Mouse (Mus musculus) MEL (cell line): Measurements from ENCODE around the gene Sec24a.

ENCODE experiments used
- BHLHE40 ChIP-seq: IDR thresholded peaks from 2 replicates; pipeline ENCODE4 v1.6.1; 2012; ENCODE audit warnings: low read depth, mild to moderate bottlenecking, inconsistent platforms, low read length, improper control_type of control experiment, borderline replicate concordance
- CHD2 ChIP-seq: IDR thresholded peaks from 2 replicates; pipeline ENCODE4 v1.6.1; 2011; ENCODE audit warnings: low read length, improper control_type of control experiment
- CTCF ChIP-seq, 3 experiments: IDR thresholded peaks in 2 of 3; conservative IDR thresholded peaks in 1 of 3; 2 replicates each; pipeline ENCODE4 v1.5.1; 2011 to 2012; ENCODE audit warnings: low read length in 3 of 3, low read depth in 2 of 3, mild to moderate bottlenecking in 2 of 3, improper control_type of control experiment in 1 of 3, inconsistent platforms in 1 of 3, mixed read lengths in 1 of 3, moderate library complexity in 1 of 3; ENCODE audit not compliant: control insufficient read depth in 1 of 3, insufficient read depth in 1 of 3, poor library complexity in 1 of 3, severe bottlenecking in 1 of 3
- EP300 ChIP-seq, 2 experiments: IDR thresholded peaks; 2 replicates each; pipeline ENCODE4 v1.6.1; 2011; ENCODE audit warnings: improper control_type of control experiment in 2 of 2, low read length in 2 of 2, low read depth in 1 of 2, mild to moderate bottlenecking in 1 of 2
- GATA1 ChIP-seq: IDR thresholded peaks from 2 replicates; pipeline ENCODE4 v1.6.1; 2011; ENCODE audit warnings: low read depth, low read length, improper control_type of control experiment
- JUND ChIP-seq: IDR thresholded peaks from 2 replicates; pipeline ENCODE4 v1.6.1; 2011; ENCODE audit warnings: low read depth, mild to moderate bottlenecking, improper control_type of control experiment, low read length
- KAT2A ChIP-seq: conservative IDR thresholded peaks from 2 replicates; pipeline ENCODE4 v1.6.1; 2012; ENCODE audit warnings: low read depth, low read length, improper control_type of control experiment, inconsistent platforms
- NELFE ChIP-seq: IDR thresholded peaks from 2 replicates; pipeline ENCODE4 v1.6.1; 2011; ENCODE audit warnings: low read depth, low read length, improper control_type of control experiment
- POLR2A ChIP-seq, 2 experiments: IDR thresholded peaks; 2 replicates each; pipeline ENCODE4 v1.6.1; 2011 to 2012; ENCODE audit warnings: low read length in 2 of 2, mild to moderate bottlenecking in 2 of 2, control low read depth in 1 of 2, improper control_type of control experiment in 1 of 2, low read depth in 1 of 2, moderate library complexity in 1 of 2; ENCODE audit not compliant: control insufficient read depth in 1 of 2, insufficient read depth in 1 of 2, poor library complexity in 1 of 2
- POLR2AphosphoS2 ChIP-seq: IDR thresholded peaks from 2 replicates; pipeline ENCODE4 v1.6.1; 2011; ENCODE audit warnings: low read length, improper control_type of control experiment
- SIN3A ChIP-seq: IDR thresholded peaks from 2 replicates; pipeline ENCODE4 v1.6.1; 2012; ENCODE audit warnings: low read length, improper control_type of control experiment, inconsistent platforms
- TBP ChIP-seq: IDR thresholded peaks from 2 replicates; pipeline ENCODE4 v1.8.0; 2011; ENCODE audit warnings: low read depth, low read length, improper control_type of control experiment
- UBTF ChIP-seq: IDR thresholded peaks from 2 replicates; pipeline ENCODE4 v1.6.1; 2012; ENCODE audit warnings: low read depth, mild to moderate bottlenecking, inconsistent platforms, low read length, improper control_type of control experiment, moderate library complexity, borderline replicate concordance; ENCODE audit not compliant: insufficient read depth

GRCm38 (mm10) chr11:51679466-51679865 lies 84.0 kb downstream of the Sec24a start:
- TF ChIP-seq CTCF (IDR thresholded peaks at IDR 0.05 in 2 of 3, conservative IDR thresholded peaks at IDR 0.05 in 1 of 3; ENCODE audit: control insufficient read depth in 1 of 3, insufficient read depth in 1 of 3, low read depth in 2 of 3, low read length in 3 of 3, poor library complexity in 1 of 3, severe bottlenecking in 1 of 3) = no peak
- TF ChIP-seq EP300 (IDR thresholded peaks at IDR 0.05; ENCODE audit: low read depth in 1 of 2, low read length in 2 of 2) = no peak
- no peak for TF ChIP-seq POLR2A (IDR thresholded peaks at IDR 0.05; ENCODE audit: control insufficient read depth in 1 of 2, insufficient read depth in 1 of 2, low read depth in 1 of 2, low read length in 2 of 2, poor library complexity in 1 of 2)
- no peak for TF ChIP-seq SIN3A
- no peak for TF ChIP-seq KAT2A
- TF ChIP-seq JUND = no peak
- no peak for TF ChIP-seq TBP
- TF ChIP-seq UBTF = no peak
- TF ChIP-seq NELFE = no peak
- no peak for TF ChIP-seq CHD2
- TF ChIP-seq GATA1 = no peak
- no peak for TF ChIP-seq BHLHE40
- TF ChIP-seq POLR2AphosphoS2 = no peak
